Mouse (Mus musculus): ENCODE measurements around the gene Fbxl3. TPM values are rescaled to one million over a fixed set of nuclear protein-coding genes. Genes with fewer than 3 reads are reported as not detected.

The Fbxl3 gene
- total RNA-seq, 2 experiments from 2014 or later: 61.3 to 71.8 TPM

GRCm38 (mm10) chr14:103048292-103049086, 50.9 kb downstream of the Fbxl3 start:
- no peak for DNase-seq (ENCODE audit: low spot score in 2 of 2)

DNA sequence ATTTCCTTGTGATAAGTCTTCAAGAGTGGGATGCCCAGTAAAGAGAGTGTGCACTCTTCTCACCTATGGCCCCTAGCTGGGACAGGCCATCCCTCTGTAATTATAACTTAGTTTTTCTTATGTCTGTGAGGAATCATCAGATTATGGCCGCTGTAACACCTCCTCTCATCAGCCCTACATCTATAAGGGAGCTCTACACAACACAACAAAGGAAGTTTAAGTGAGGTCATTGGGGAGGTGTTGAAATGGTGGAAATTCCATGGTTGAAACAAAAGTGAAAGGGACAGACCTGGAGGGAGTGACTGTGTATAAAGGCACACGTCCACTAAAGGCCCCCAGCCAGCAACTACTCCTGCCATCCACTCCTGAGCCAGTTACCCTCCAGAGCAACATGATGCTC, 52.7 kb downstream of the Fbxl3 start, which contains the start of gene Acod1:
TSS of gene Acod1 (plus strand) at position 301 of the 400 bp plus-strand sequence.
- DNase-seq (ENCODE audit: low spot score in 2 of 2): no peak

DNA sequence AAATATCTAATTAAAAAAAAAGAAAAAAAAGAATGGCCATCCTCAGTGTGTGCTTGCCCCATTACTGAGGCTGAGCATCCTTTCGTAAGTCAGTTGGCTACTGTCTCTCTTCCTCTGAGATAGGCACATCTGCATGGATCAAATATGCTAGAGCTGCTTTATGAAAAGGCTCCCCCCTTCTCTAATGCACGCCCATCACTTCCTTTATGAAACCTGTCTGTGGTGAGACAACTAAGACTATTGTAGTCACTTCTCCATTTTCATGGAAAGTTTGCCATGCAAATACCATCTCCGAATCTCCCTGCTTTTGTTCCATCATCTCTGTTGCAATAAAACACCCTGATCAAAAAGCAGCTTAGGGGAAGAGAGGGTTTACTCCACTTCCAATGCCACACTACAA, 62.4 kb downstream of the Fbxl3 start:
- no peak for DNase-seq (ENCODE audit: low spot score in 2 of 2)

DNA sequence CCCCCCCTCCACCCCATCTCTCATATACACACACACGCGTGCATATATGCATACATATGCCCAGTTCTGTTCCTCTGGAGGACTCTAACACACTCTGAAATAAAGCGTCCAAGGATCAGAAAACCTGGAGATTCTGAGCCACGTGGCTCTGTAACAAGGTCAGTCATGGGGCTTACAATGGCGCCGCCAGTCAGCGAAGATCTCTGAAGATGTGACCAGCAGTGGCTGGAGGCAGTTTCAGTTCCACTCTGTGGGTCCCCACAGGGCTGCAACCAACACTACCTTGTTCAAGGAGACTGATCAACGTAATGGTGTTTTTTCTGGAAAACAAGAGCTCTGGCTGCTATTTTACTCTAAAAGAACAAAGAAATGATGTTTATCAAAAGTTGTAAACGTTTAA, 65.3 kb downstream of the Fbxl3 start:
- DNase-seq (ENCODE audit: low spot score in 2 of 2): no peak

DNA sequence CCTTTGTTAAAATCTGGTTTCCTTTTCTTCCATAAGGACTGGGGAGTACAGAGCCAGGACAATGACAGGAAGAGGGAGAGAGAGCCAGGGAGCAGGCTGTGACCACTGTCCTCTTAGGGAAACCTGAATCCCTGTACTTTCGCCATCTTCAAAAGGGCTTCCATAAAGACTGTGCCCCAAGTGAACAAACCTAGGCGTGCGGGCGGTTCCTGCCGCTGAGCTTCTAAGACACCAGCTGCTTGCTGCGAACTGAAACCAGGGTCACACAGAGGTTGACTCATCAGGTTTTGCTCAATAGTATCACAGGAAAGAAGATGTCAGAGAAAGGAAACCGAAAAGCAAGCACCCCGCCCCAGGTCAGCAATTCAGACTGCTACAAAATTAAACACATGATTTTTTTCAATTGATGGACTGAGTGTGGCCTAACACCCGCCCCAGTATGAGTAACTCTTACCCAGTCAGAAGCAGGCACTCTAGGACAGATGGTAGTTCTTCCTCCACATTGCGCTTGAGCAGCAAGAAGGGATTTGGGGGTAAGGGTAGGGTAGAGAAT, 66.0 kb downstream of the Fbxl3 start:
- peak; percentile 22 to 26 for DNase-seq (ENCODE audit: low spot score in 2 of 2)

Other genes starting within 250 kb of the Fbxl3 start
- 10 to 100 TPM; 26.4 to 30.4 TPM for gene Kctd12, start 116.9 kb downstream of the Fbxl3 start, total RNA-seq (2021)
- gene Acod1, start 52.6 kb downstream of the Fbxl3 start, total RNA-seq (2021): not detected
- 10 to 100 TPM; 27.1 to 29.1 TPM for gene Cln5, start 29.4 kb downstream of the Fbxl3 start, total RNA-seq (2021)
- 10 to 100 TPM; 42.0 to 44.8 TPM for gene Mycbp2, start 247.2 kb upstream of the Fbxl3 start, total RNA-seq (2021)

Measured in adrenal gland, adult 18-20 months (tissue).